Mouse (Mus musculus) lung, embryonic 14.5 days (tissue): ENCODE measurements at regions not wholly inside any gene's neighbourhood (a gene's known extent, or its start where the extent isn't known, plus 50 kb on each side); places are given as distances from the start of the nearest gene placed in this dataset.
"Not testable (repeated sequence)": the region's sequence is repeated elsewhere in the genome, so short reads cannot be mapped to it uniquely, and the experiment has no call there.

Source experiments
- ATAC-seq: fragments of 200-750 bp; cut with Nextera tagmentation; 2 replicates; pipeline ENCODE4 v1.8.0; 2017; ENCODE audit warnings: mild to moderate bottlenecking, moderate TSS enrichment, moderate library complexity; ENCODE audit not compliant: insufficient read depth
- DNase-seq: peaks from one replicate; pipeline ENCODE4 v3.0.0-alpha.2; 2015
- H3K27ac ChIP-seq: fragments of 300-500 bp; sonication (generic); 2 replicates; pipeline ENCODE4 v1.5.1; 2014; ENCODE audit warnings: low read depth, mild to moderate bottlenecking, moderate library complexity
- H3K27me3 ChIP-seq: fragments of 300-500 bp; sonication (generic); 2 replicates; pipeline ENCODE4 v1.6.1; 2014; ENCODE audit warnings: low read length, control low read depth; ENCODE audit not compliant: insufficient read depth
- H3K36me3 ChIP-seq: fragments of 300-500 bp; sonication (generic); 2 replicates; pipeline ENCODE4 v1.6.1; 2014; ENCODE audit warnings: control low read depth; ENCODE audit not compliant: insufficient read depth
- H3K4me1 ChIP-seq: fragments of 300-500 bp; sonication (generic); 2 replicates; pipeline ENCODE4 v1.6.1; 2014; ENCODE audit warnings: antibody characterized with exemption, control low read depth; ENCODE audit not compliant: insufficient read depth
- H3K4me2 ChIP-seq: fragments of 300-500 bp; sonication (generic); 2 replicates; pipeline ENCODE4 v1.6.1; 2014; ENCODE audit warnings: mild to moderate bottlenecking
- H3K4me3 ChIP-seq: fragments of 300-500 bp; sonication (generic); 2 replicates; pipeline ENCODE4 v1.5.1; 2014; ENCODE audit warnings: low read depth, low read length
- H3K9ac ChIP-seq: fragments of 300-500 bp; sonication (generic); 2 replicates; pipeline ENCODE4 v1.6.1; 2014
- H3K9me3 ChIP-seq: fragments of 300-500 bp; sonication (generic); 2 replicates; pipeline ENCODE4 v1.6.1; 2016; ENCODE audit warnings: low read depth, low read length, control low read depth
- CTCF ChIP-seq: IDR thresholded peaks from 2 replicates; pipeline ENCODE4 v1.5.1; 2016; ENCODE audit warnings: antibody characterized with exemption, low read depth
- WGBS: fragments of 180-500 bp; shearing (Covaris S2); extraction: QIAGEN DNeasy Blood & Tissue Kit; methylation state at CpG from one replicate; pipeline ENCODE4 v1.1.7; 2014; 5-methylcytosine and 5-hydroxymethylcytosine counted together

DNA sequence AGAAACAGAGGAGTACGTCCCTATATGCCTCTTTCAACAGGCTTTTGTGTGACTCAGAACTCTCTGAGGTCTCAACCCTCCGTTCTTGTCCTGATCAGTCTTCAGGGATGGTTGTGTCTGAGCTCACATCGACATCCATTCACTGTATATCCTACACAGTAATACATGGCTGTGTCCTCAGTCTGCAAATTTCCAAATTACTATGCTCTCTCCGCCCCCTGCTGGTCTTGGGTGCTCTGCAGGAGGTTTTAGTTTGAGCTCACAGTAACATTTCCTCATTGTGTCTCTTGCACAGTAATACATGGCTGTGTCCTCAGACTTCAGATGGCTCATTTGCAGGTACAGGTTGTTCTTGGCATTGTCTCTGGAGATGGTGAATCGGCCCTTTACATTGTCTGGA, 53.5 kb downstream of the Adam6a start:
- WGBS: 71% methylated on average over 5 of the region's 5 CpGs
- not testable (repeated sequence) for H3K27me3 ChIP-seq, DNase-seq, H3K27ac ChIP-seq, H3K4me3 ChIP-seq, H3K4me1 ChIP-seq, H3K9ac ChIP-seq, H3K36me3 ChIP-seq, ATAC-seq, H3K4me2 ChIP-seq, H3K9me3 ChIP-seq

DNA sequence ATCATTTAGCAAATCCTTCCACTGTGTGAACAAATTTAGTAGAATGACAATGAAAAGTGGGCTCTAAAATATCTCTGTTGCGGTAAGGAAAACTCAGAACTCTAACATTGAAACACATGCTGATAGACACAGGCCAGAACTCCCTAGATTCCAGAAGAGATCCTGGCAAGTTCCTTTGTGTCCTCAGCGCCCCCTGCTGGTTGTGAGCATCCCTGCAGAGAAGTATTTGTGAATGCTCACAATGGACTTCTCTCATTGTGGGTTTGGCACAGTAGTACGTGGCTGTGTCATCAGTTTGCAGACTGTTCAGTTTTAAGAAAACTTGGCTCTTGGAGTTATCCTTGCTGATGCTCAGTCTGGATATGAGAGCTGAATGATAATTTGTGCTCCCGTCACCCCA, 67.2 kb downstream of the Adam6a start:
- WGBS: 54% methylated on average over 4 of the region's 4 CpGs
- peak; percentile 63 for DNase-seq

DNA sequence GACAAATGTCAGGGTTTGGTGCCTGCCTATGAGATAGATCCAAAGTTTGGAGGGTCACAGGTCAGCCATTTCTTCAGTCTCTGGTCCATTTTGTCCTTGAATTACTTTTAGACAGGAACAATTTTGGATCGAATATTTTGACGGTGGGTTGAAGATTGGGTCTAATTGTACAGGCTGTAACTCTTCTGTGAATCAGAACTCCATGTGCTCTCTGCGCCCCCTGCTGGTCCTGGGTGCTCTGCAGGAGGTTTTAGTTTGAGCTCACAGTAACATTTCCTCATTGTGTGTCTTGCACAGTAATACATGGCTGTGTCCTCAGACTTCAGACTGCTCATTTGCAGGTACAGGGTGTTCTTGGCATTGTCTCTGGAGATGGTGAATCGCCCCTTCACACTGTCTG, 81.5 kb downstream of the Adam6a start:
- H3K36me3 ChIP-seq, H3K9me3 ChIP-seq, H3K4me1 ChIP-seq, H3K4me2 ChIP-seq, ATAC-seq, H3K4me3 ChIP-seq, H3K27ac ChIP-seq, H3K27me3 ChIP-seq, H3K9ac ChIP-seq, DNase-seq: not testable (repeated sequence)
- TF ChIP-seq CTCF: peak; percentile 28
- WGBS: 34% methylated on average over 4 of the region's 4 CpGs

More for the DNA sequence above, 67.2 kb downstream of the Adam6a start:
- H3K9ac ChIP-seq: no peak overlapping the region
- H3K4me2 ChIP-seq: no peak overlapping the region
- peak; percentile 60 for TF ChIP-seq CTCF
- no peaks in the 10 kb centered on the region for H3K4me1 ChIP-seq
- H3K4me3 ChIP-seq: no peak overlapping the region
- ATAC-seq: no peak
- no peak overlapping the region for H3K27ac ChIP-seq
- H3K36me3 ChIP-seq: no peaks in the 10 kb centered on the region
- no peaks in the 10 kb centered on the region for H3K27me3 ChIP-seq
- H3K9me3 ChIP-seq: no peaks in the 10 kb centered on the region

DNA sequence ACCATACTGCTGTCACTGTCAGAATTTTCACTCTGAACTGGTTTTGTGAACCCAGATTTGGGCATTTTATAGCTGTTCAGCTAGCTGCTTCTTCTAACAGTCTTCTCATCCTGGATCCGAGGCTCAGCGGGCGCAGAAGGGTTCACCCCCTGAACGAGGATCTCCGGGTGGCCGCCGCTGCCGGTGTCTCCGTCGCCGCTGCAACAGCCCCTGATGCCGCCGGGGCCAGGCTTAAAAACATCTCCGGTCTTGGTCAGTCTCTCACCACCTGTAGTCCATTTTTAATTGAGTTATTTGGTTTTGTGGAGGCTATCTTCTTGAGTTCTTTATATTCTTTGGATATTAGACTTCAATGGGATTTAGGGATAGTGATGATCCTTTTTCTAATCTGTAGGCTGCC, 87.1 kb downstream of the Adam6a start:
- H3K4me3 ChIP-seq, H3K27ac ChIP-seq, H3K9ac ChIP-seq, H3K4me2 ChIP-seq, H3K36me3 ChIP-seq, DNase-seq, H3K27me3 ChIP-seq, ATAC-seq, H3K4me1 ChIP-seq, H3K9me3 ChIP-seq: not testable (repeated sequence)
- 90% methylated on average over 14 of the region's 14 CpGs for WGBS
